Mouse (Mus musculus) cortical plate, adult 2 months (tissue): ENCODE data around the gene Tsnaxip1. TPM values are rescaled to one million over a fixed set of nuclear protein-coding genes. Genes with fewer than 3 reads are reported as not detected.

Source experiments
- H3K27ac ChIP-seq: fragments of 200-500 bp; 2 replicates; pipeline ENCODE4 v1.5.1; 2012; ENCODE audit warnings: low read length, control low read depth, inconsistent platforms; ENCODE audit not compliant: insufficient read depth
- H3K4me1 ChIP-seq: fragments of 200-500 bp; 2 replicates; pipeline ENCODE4 v1.6.1; 2011; ENCODE audit warnings: low read length; ENCODE audit not compliant: control insufficient read depth, insufficient read depth
- H3K4me3 ChIP-seq: fragments of 200-500 bp; 2 replicates; pipeline ENCODE4 v1.5.1; 2011; ENCODE audit warnings: mild to moderate bottlenecking, low read length, control low read depth; ENCODE audit not compliant: insufficient read depth
- CTCF ChIP-seq: fragments of 200-500 bp; IDR thresholded peaks from 2 replicates; pipeline ENCODE4 v1.5.1; 2011; ENCODE audit warnings: mild to moderate bottlenecking, control low read depth, low read length; ENCODE audit not compliant: insufficient read depth; ENCODE audit errors: extremely low read depth
- POLR2A ChIP-seq: fragments of 200-500 bp; IDR thresholded peaks from 2 replicates; pipeline ENCODE4 v1.6.1; 2011; ENCODE audit warnings: mild to moderate bottlenecking, low read length, control low read depth; ENCODE audit not compliant: insufficient read depth; ENCODE audit errors: extremely low read depth
- polyA plus RNA-seq: library from polyadenylated mRNA; depleted of rRNA; stranded (reverse); fragments of >200 nt; gene quantifications from 2 replicates; pipeline ENCODE4 v1.2.3, GENCODE M21; 2012

Gene Tsnaxip1
- polyA plus RNA-seq, 1 experiment: 0.31 TPM

- H3K27ac ChIP-seq: no peak overlapping the region
- TF ChIP-seq CTCF: no peak
- no peak for TF ChIP-seq POLR2A
- H3K4me1 ChIP-seq: peaks cover 4% of the 10 kb centered on the region; the same call in 1 of the 2 replicates
These were observed 28.8 kb downstream of the Tsnaxip1 start for GRCm38 (mm10) chr8:105856168-105856835.

DNA sequence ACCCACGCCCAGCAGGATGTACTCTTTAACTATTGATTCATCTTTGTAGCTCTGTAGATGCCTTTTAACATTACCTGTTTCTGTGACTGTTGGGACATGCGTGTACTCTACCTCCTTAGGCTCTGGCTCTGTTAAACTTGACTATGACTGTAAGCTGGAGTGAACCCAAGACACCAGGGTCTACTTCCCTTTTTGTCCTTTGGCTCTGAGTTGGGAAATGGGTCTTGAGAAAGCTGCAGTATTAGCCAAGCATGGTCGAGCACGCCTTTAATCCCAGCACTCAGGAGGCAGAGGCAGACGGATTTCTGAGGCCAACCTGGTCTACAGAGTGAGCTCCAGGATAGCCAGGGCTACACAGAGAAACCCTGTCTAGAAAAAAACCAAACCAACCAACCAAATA lies 31.0 kb downstream of the Tsnaxip1 start:
- Histone ChIP-seq H3K27ac (no peak overlapping the region), H3K4me1 (peaks cover 7% of the 10 kb centered on the region; the same call in 1 of the 2 replicates), H3K4me3 (no peak overlapping the region)
- TF ChIP-seq POLR2A: no peak
- no peak for TF ChIP-seq CTCF

More at GRCm38 (mm10) chr8:105856168-105856835, 28.8 kb downstream of the Tsnaxip1 start:
- H3K4me3 ChIP-seq: peak overlapping the region; percentile 62

- H3K4me3 ChIP-seq: no peak overlapping the region
- H3K27ac ChIP-seq: no peak overlapping the region
- TF ChIP-seq CTCF: no peak
- no peak for TF ChIP-seq POLR2A
- H3K4me1 ChIP-seq: peaks cover 6% of the 10 kb centered on the region; the same call in 1 of the 2 replicates
These were observed 31.8 kb downstream of the Tsnaxip1 start for GRCm38 (mm10) chr8:105859314-105859713.

GRCm38 (mm10) chr8:105860143-105860981 lies 32.8 kb downstream of the Tsnaxip1 start, which contains the start of gene Nutf2:
Nutf2 (plus strand) TSS chr8:105860580.
- peak within 1 kb of the TSS; percentile 38; the same call in 1 of the 2 replicates for H3K27ac ChIP-seq
- peaks cover 6% of the 10 kb centered on the region; the same call in 1 of the 2 replicates for H3K4me1 ChIP-seq
- peak within 1 kb of the TSS; percentile 77 for H3K4me3 ChIP-seq
- TF ChIP-seq CTCF (no peak), POLR2A (peak; percentile 55; the same call in 1 of the 2 replicates)

- H3K27ac ChIP-seq: no peak overlapping the region
- peak overlapping the region; percentile 77 for H3K4me3 ChIP-seq
- H3K4me1 ChIP-seq: peaks cover 3% of the 10 kb centered on the region; the same call in 1 of the 2 replicates
- no peak for TF ChIP-seq POLR2A
- TF ChIP-seq CTCF: peak; percentile 13; the same call in 1 of the 2 replicates
These were observed 34.4 kb downstream of the Tsnaxip1 start for GRCm38 (mm10) chr8:105861951-105862350.

- H3K4me1 ChIP-seq: peaks cover 1% of the 10 kb centered on the region; the same call in 1 of the 2 replicates
- TF ChIP-seq CTCF (0 out of 2 replicates have a peak, but pooled peaks have one; percentile 2), POLR2A (no peak)
- H3K4me3 ChIP-seq: no peak overlapping the region
- H3K27ac ChIP-seq: no peak overlapping the region
These were observed 39.0 kb downstream of the Tsnaxip1 start for GRCm38 (mm10) chr8:105866364-105867029.

DNA sequence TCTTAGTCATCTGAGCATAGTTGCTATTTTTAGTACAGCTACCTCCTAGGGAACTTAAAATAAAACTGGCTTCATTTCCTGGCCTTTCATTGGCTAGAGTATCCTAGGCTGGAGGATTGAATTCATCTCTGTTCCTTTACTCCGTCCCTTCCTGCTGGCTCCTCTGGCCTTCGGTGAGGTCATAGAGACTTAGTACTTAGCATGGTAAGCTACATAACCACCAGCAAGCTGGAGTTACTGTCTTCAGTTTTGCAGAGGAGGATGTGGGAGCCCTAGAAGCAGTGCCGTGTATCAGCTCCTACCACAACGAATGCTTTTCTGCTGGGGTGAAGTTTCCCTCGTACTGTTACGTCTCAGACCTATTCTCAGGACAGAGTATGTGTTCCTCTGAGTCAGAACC lies 46.8 kb downstream of the Tsnaxip1 start:
- Histone ChIP-seq H3K4me1 (peaks cover 12% of the 10 kb centered on the region), H3K4me3 (no peak overlapping the region), H3K27ac (peak overlapping the region; percentile 30)
- TF ChIP-seq POLR2A (no peak), CTCF (no peak)

GRCm38 (mm10) chr8:105880754-105881520 lies 53.4 kb downstream of the Tsnaxip1 start, which contains the start of gene Edc4:
Edc4 (plus strand) TSS chr8:105880881.
- 0 out of 2 replicates have a peak within 1 kb of the TSS, but pooled peaks have one; percentile 2 for H3K27ac ChIP-seq
- peak within 1 kb of the TSS; percentile 79 for H3K4me3 ChIP-seq
- peak; percentile 88 for TF ChIP-seq POLR2A
- TF ChIP-seq CTCF: no peak
- H3K4me1 ChIP-seq: peaks cover 9% of the 10 kb centered on the region
